Mouse (Mus musculus) neutrophil, adult 65 days (primary cell): ENCODE results near the gene 9230110F15Rik. TPM values are rescaled to one million over a fixed set of nuclear protein-coding genes. Genes with fewer than 3 reads are reported as not detected.

Source experiments
- total RNA-seq: library from RNA; stranded (reverse); gene quantifications from 2 replicates; pipeline ENCODE4 v1.2.4, GENCODE M21; 2023

The 9230110F15Rik gene
- not detected in 2 replicates for total RNA-seq

GRCm38 (mm10) chr9:35844050-35844449 is at the start of gene 9230110F15Rik:
Gene 9230110F15Rik, minus strand, starts transcription at chr9:35844150.

GRCm38 (mm10) chr9:35790001-35790400 is 53.9 kb downstream of the 9230110F15Rik start, which contains the start of the genes Gm27235 and D730048I06Rik:
Gene Gm27235, minus strand, starts transcription at chr9:35790101.
Gene D730048I06Rik, minus strand, starts transcription at chr9:35790112.

Other genes with a start within 250 kb of the 9230110F15Rik start
- gene Pate4, start 232.2 kb downstream of the 9230110F15Rik start, total RNA-seq, result not detected in 2 replicates
- gene Pate3, start 195.9 kb downstream of the 9230110F15Rik start, total RNA-seq, result not detected in 2 replicates
- gene Pate1, start 156.8 kb downstream of the 9230110F15Rik start, total RNA-seq, result not detected in 2 replicates
- not detected in 2 replicates for gene Gm17677, start 103.1 kb downstream of the 9230110F15Rik start, total RNA-seq
- not detected in 2 replicates for gene Gm17727, start 66.0 kb downstream of the 9230110F15Rik start, total RNA-seq
- gene Gm27235, start 54.0 kb downstream of the 9230110F15Rik start, total RNA-seq, result not detected in 2 replicates
- not detected in 2 replicates for gene D730048I06Rik, start 54.0 kb downstream of the 9230110F15Rik start, total RNA-seq
- not detected in 2 replicates for gene 9230113P08Rik, start 64.3 kb upstream of the 9230110F15Rik start, total RNA-seq